Mouse (Mus musculus): ENCODE results near the gene Fbxl16. TPM values are rescaled to one million over a fixed set of nuclear protein-coding genes. Genes with fewer than 3 reads are reported as not detected.

The Fbxl16 gene
- total RNA-seq, 2 experiments from 2014 or later = 130 to 132 TPM

- DNase-seq = no peak
- intact Hi-C loops (cut with DNase I) = no loop called here
Observed at GRCm38 (mm10) chr17:25869498-25869897, 60.6 kb downstream of the Fbxl16 start.

GRCm38 (mm10) chr17:25869954-25870353 lies 61.1 kb downstream of the Fbxl16 start:
- intact Hi-C loops (cut with DNase I) = no loop called here

More at GRCm38 (mm10) chr17:25869954-25870353, 61.1 kb downstream of the Fbxl16 start:
- no peak for DNase-seq

Small RNAs within 50 kb of the gene (microRNA-seq; reads per million reads assigned to microRNA genes)
- gene Mir3082 = 2.1 reads per million
- 2.4 reads per million for gene Mir6966

Other genes starting within 250 kb of the Fbxl16 start
- 10 to 100 TPM; 29.9 to 38.1 TPM for gene Sox8, start 238.4 kb upstream of the Fbxl16 start, total RNA-seq (2021)
- 10 to 100 TPM; 19.4 to 21.5 TPM for gene Lmf1, start 230.0 kb upstream of the Fbxl16 start, total RNA-seq (2021)
- gene Gng13, start 91.9 kb upstream of the Fbxl16 start, total RNA-seq (2021) = 10 to 100 TPM in 1 of 2 experiments, 1 to 10 TPM in 1; 9.9 to 16.3 TPM
- 1 to 10 TPM; 4.3 to 5.8 TPM for gene Chtf18, start 81.7 kb upstream of the Fbxl16 start, total RNA-seq (2021)
- 10 to 100 TPM; 21.1 to 25.4 TPM for gene Rpusd1, start 81.4 kb upstream of the Fbxl16 start, total RNA-seq (2021)
- gene Mslnl, start 73.0 kb upstream of the Fbxl16 start, total RNA-seq (2021) = not detected
- gene Msln, start 54.7 kb upstream of the Fbxl16 start, total RNA-seq (2021) = 1 to 10 TPM; 3.0 to 3.9 TPM
- gene Narfl, start 35.3 kb upstream of the Fbxl16 start, total RNA-seq (2021) = 10 to 100 TPM; 24.1 to 25.1 TPM
- 10 to 100 TPM; 82.0 to 98.4 TPM for gene Haghl, start 23.4 kb upstream of the Fbxl16 start, total RNA-seq (2021)
- not detected for gene Ccdc78, start 22.5 kb upstream of the Fbxl16 start, total RNA-seq (2021)
- 10 to 100 TPM; 50.6 to 61.1 TPM for gene Fam173a, start 16.2 kb upstream of the Fbxl16 start, total RNA-seq (2021)
- not detected for gene AC134908.4, start 13.4 kb upstream of the Fbxl16 start, total RNA-seq (2021)
- 10 to 100 TPM; 45.8 to 56.7 TPM for gene Metrn, start 11.9 kb upstream of the Fbxl16 start, total RNA-seq (2021)
- 10 to 100 TPM; 25.2 to 26.5 TPM for gene Wdr24, start 14.5 kb downstream of the Fbxl16 start, total RNA-seq (2021)
- 10 to 100 TPM; 54.8 to 55.1 TPM for gene Jmjd8, start 19.8 kb downstream of the Fbxl16 start, total RNA-seq (2021)
- gene Stub1, start 24.3 kb downstream of the Fbxl16 start, total RNA-seq (2021) = 100 to 1,000 TPM; 162 to 171 TPM
- 10 to 100 TPM; 58.5 to 61.5 TPM for gene Rhbdl1, start 28.2 kb downstream of the Fbxl16 start, total RNA-seq (2021)
- gene Gm20683, start 32.7 kb downstream of the Fbxl16 start, total RNA-seq (2021) = 10 to 100 TPM; 22.7 to 26.6 TPM
- gene Rhot2, start 35.8 kb downstream of the Fbxl16 start, total RNA-seq (2021) = 10 to 100 TPM; 58.5 to 65.2 TPM
- 10 to 100 TPM; 37.4 to 39.4 TPM for gene Wdr90, start 52.4 kb downstream of the Fbxl16 start, total RNA-seq (2021)
- 10 to 100 TPM; 16.7 to 18.3 TPM for gene Mcrip2, start 59.7 kb downstream of the Fbxl16 start, total RNA-seq (2021)
- gene Mettl26, start 66.0 kb downstream of the Fbxl16 start, total RNA-seq (2021) = 10 to 100 TPM; 24.1 to 25.8 TPM
- gene Wfikkn1, start 71.8 kb downstream of the Fbxl16 start, total RNA-seq (2021) = 1 to 10 TPM; 1.3 to 2.2 TPM
- 10 to 100 TPM; 47.0 to 47.2 TPM for gene Rab40c, start 110.6 kb downstream of the Fbxl16 start, total RNA-seq (2021)
- 100 to 1,000 TPM in 1 of 2 experiments, 10 to 100 TPM in 1; 87.1 to 104 TPM for gene Pigq, start 135.9 kb downstream of the Fbxl16 start, total RNA-seq (2021)
- not detected for gene Nhlrc4, start 135.9 kb downstream of the Fbxl16 start, total RNA-seq (2021)
- gene A930017K11Rik, start 143.5 kb downstream of the Fbxl16 start, total RNA-seq (2021) = not detected
- 10 to 100 TPM; 42.2 to 45.9 TPM for gene Capn15, start 176.7 kb downstream of the Fbxl16 start, total RNA-seq (2021)